Mouse (Mus musculus) liver (tissue): ENCODE measurements at regions not wholly inside any gene's neighbourhood (a gene's known extent, or its start where the extent isn't known, plus 50 kb on each side); places are given as distances from the start of the nearest gene placed in this dataset.

ENCODE experiments used
- DNase-seq: peaks from one replicate; pipeline ENCODE4 v3.0.0-alpha.2; 2020; ENCODE audit warnings: mixed read lengths

- DNase-seq, result peak; percentile 10
Observed at GRCm38 (mm10) chr13:59314419-59314818, 270.6 kb downstream of the Agtpbp1 start.

DNA sequence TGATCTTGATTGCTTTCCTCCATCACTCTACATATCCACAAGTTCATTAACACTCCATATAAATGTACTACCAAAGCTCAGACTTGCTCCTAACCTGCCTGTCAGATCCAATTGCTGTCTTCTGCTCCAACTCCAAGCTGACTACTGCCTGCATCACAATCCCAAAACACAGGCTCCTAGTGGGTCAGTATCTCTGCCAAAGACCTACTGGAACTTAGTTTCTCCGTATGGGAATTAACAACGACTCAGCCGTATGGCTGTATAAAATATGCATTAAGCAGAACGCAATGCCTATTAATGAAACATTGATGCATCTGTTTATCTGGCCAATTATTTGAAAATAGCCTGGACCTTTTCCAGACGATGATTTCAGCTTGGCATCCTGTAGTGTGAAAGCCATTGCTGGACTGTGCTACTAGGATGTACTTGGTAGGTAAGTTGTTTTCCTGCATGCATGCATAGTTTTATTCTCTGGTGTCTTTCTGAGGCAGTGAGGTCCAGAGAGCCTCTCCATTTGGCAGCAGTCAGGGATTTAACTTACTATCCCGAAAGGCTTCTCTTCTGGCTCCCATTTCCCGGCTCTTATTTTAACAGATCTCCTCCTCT is 271.2 kb downstream of the Agtpbp1 start:
- no peak for DNase-seq

- no peak for DNase-seq
Observed at GRCm38 (mm10) chr13:59292905-59293304, 292.1 kb downstream of the Agtpbp1 start.

- no peak for DNase-seq
Observed at GRCm38 (mm10) chr13:59289127-59289526, 295.9 kb downstream of the Agtpbp1 start.

- no peak for DNase-seq
Observed at GRCm38 (mm10) chr13:59281199-59281598, 303.8 kb downstream of the Agtpbp1 start.

DNA sequence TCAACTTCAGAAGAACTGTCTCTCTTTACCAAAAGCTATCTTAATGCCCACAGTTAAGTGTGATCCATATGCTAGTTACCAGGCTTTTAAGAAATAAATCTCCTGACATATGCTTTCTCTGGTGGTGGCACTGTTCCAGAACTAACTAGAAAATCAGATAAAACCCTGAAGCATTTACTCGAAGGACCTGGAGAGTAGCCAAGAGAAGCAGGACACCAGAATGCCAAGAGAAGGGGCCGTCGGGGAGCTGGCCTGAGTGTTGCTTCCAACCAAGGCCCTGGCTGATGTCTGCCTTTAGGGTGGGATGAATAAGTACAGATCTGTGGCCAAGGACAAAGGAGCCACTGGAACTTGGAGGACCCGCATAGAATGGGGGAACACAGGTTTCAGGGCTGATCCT is 305.9 kb downstream of the Agtpbp1 start:
- DNase-seq, result no peak

DNA sequence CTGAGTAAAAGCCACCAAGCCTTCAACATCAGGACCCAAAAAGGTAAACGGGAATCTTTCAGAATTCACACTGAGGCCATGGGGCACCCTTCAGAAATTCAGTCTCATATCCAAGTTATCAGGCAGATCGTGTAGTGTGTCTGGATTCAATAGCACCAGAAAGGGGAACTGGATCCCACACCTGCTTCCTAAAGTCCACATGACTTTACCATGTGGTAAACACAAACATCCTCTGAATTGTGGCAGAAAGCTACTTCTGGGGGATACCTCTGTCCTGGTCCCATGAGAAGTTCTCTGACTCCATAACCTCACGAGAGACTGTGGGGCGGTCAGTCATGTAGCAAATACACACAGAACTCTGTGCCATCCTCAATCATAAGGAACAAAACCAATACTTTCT is 313.4 kb downstream of the Agtpbp1 start:
- DNase-seq, result no peak

DNA sequence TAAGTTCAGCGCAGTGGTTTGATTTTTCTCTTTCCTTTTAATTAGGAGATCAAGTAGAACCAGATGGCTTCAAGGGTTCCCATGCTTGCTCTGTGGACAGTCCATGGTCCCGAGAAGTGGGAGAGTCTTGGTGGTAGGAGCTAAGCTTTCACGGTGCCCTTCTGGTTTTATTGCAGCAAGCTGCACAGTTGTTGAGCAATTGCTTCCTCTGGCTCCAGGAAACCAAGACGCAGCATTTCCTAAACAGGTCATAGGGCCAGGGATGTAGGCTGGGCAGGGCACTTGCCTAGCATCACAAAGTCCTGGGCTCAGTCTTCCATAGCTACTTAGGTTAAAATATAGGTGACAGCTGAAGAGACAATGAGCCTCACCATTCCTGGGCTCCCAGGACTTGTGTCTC is 318.2 kb downstream of the Agtpbp1 start:
- DNase-seq, result no peak

GRCm38 (mm10) chr13:59264126-59264525 is 320.9 kb downstream of the Agtpbp1 start:
- DNase-seq, result no peak

- no peak for DNase-seq
Observed at GRCm38 (mm10) chr13:59261924-59262323, 323.1 kb downstream of the Agtpbp1 start.

GRCm38 (mm10) chr13:59255798-59256435 is 329.1 kb downstream of the Agtpbp1 start:
- DNase-seq, result no peak

- DNase-seq, result no peak
Observed at GRCm38 (mm10) chr13:59253667-59254558, 331.1 kb downstream of the Agtpbp1 start.

DNA sequence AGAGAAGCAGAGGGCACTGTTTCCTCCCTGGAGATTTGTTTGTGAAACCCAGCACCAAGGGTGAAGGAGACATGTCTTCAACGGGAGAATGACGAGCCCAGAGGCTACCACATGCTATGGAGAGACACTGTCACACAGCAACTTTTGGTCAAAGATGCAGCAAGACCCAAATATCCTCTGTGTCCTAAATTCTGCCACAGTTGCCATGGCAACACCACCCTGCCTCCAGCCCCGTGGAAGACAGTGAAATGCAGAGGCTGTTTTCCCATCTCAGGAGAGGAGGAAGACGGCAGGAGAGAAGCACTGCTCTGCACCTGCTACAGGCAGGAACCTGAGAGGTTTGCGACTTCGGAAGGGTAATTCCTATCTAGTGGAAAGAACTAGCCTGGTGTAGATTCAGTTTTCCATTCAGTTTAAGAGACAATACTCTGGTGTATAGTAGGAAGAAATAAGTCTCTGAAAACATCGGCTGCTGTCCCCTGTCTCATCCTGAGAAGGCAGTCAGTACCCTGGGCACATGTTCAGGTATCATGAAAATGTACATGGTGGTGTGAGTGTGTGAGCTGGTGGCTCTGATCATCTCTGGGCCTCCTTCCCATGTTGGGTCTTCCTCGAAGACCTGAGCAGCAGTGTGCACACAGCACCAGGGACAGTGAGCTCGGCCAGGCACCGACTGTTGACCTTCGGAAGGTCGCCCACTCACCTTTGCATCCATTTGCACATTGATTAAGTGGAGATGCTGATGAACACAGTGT is 333.6 kb downstream of the Agtpbp1 start:
- no peak for DNase-seq

DNA sequence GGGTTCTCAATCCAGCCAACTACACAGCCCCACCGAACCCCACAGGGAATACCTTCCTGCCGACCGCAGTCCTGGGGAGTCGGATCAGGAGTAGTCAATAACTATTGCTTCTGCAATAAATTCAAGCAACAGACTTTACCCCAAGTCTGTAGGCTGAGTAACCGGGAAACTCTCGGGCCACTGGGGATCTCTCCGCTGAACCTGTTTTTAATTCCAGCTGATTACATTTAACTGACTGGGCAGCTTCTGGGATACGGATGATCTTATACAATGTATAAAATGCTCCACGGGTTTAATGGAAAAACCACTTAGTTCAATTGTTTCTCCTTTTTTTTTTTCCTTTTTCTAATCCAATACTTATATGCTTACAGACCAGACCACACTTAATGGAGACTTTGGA is 336.6 kb downstream of the Agtpbp1 start:
- DNase-seq, result no peak

GRCm38 (mm10) chr13:59246984-59247537 is 338.0 kb downstream of the Agtpbp1 start:
- no peak for DNase-seq

DNA sequence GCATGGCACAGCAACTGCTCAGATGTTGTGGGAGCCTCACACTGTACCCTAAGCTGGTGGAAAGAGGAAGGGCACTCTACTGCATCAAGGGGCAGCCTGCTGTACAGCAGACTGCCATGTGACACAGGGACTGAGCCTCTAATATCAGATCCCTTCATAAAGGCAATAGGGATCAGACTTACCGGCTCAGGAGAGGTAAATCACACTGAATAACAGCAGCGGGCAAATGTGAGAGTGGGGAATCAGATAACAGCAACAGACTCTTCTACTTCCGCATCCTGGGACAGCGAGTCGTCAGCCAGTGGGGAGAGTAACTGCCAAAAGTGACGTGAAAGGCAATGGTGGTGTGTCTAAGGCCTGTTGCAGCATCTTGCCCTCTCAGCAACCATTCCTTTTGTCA is 339.0 kb downstream of the Agtpbp1 start:
- no peak for DNase-seq

DNA sequence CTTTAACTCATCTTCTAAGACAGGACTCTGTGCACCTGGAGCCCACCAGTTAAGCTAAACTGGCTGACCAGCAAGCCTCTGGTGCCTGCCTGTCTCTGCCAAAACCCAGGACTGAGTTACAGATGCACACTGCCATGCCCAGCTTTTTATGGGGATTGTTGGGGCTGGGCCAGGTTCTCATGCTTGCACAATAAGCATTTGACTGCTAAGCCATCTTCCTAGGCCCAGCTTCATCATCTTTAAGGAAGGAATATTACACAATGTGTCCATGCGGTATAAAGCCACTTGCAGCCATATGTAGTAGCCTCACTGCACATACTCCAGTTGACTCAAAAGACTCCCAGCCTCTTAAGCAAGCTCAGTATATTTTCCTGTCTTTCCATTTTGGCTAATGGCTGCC is 340.4 kb downstream of the Agtpbp1 start:
- DNase-seq, result no peak

DNA sequence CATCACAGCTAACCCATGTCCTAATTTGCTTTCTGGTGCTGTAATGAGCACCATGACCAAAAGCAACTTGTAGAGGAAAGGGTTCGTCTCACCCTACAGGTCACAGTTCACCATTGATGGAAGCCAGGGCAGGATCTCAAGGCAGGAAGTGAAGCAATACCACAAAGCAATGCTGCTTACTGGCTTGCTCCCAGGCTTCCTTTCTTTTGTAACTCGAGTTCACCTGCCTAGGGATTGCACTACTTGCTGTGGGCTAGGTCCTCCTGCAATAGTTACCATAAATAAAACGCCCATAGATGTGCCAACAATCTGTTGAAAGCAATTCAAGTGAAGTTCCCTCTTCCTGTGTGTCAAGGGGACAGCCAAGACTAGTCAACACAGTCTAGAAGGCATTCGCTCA is 342.4 kb downstream of the Agtpbp1 start:
- DNase-seq, result no peak

GRCm38 (mm10) chr13:59238696-59239095 is 346.3 kb downstream of the Agtpbp1 start:
- no peak for DNase-seq

- DNase-seq, result no peak
Observed at GRCm38 (mm10) chr13:59235836-59236235, 349.2 kb downstream of the Agtpbp1 start.

DNA sequence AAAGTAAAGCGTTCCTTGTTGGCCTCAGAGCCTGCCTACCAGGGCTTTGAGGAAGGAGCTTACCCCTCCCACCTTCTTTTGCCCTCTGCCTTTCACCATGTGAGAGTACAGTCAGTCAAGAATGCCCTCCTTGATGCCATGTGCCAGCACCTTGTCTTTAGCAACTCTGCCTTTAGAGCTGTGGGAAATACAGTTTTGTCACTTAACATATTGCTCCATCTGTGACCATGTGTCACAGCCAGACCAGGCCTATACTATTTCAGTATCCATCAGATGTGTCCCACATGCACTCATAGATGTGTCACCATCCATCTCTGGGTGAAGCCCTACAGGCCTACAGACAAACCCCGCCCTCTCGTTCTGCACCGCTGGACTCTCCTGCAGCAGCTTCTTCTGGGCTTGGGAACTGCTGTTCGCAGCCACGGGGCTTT is 355.9 kb downstream of the Agtpbp1 start:
- no peak for DNase-seq

DNA sequence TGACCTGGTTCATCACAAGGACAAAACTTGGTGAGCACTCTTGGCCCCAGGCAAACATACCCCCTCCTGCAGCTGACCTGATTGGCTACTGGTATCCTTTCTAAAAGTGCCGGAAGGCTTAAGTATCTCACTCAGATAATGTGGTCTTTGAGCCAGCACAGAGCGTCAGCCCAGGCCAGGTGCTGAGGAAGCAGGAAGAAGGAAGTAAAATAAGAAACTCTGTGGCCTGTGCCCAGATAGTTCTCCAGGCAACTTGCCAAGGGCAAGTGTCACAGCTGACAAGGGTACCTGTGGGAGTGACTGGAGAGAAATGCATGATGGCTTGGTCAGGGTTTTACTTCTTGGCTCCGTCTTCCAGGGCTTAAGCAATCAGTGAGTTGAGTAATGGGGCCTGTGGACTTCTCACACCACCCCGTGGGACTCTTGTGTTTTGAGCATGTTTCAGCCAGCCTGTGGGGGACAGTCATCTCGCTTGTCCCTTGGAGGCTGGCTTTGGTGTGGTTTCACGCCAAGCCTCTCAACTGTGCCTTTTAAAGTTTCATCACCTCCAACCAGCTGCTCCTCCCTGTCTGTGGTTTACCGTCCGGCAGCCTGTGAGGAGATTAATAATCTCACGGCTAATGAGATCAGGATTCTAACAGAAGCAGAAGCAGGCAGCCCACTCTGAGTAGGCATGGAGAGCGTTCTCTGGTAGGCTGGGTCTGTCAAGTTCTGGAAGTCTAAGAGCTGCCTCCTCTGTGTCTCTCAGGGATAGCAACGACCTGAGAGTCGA is 356.8 kb downstream of the Agtpbp1 start:
- DNase-seq, result peak; percentile 7
